Mouse (Mus musculus): ENCODE measurements around the gene Pcdh7. TPM values are rescaled to one million over a fixed set of nuclear protein-coding genes. Genes with fewer than 3 reads are reported as not detected.

Pcdh7 gene
- total and polyA plus RNA-seq, 3 experiments, result not detected

DNA sequence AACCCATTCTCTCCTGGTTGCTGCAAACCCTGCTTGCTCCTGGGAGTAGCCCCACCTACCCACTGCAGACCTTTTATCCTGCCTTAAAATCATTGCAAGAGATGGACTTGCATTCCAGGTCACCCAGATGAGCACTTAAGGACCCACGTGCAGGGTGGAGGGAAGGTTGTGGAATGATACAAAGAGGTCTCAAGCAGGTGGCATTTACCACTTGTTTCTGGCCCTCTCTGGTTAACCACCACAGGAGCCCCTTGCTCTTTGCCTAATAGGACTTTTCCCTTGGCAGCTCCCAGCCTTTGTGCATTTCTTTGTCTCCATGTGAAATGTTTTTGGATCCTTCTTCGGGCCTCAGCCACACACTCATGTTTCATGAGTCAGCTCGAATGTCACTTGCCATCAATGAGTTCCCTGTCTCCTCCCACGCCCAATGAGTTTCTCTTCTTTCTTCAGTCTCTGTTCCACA is 39.7 kb downstream of the Pcdh7 start:
- TF ChIP-seq TCF12 (IDR thresholded peaks at IDR 0.05; ENCODE audit: low read depth, low read length), result no peak
- no peak for TF ChIP-seq NRF1 (IDR thresholded peaks at IDR 0.05; ENCODE audit: insufficient read depth, low read depth, low read length, poor library complexity, severe bottlenecking)
- TF ChIP-seq EP300 (IDR thresholded peaks at IDR 0.05; ENCODE audit: low read depth in 1 of 2, low read length in 2 of 2), result no peak
- no peak for TF ChIP-seq MEF2A (IDR thresholded peaks at IDR 0.05; ENCODE audit: extremely low read depth, insufficient replicate concordance, low read depth, low read length, poor library complexity, severe bottlenecking)
- no peak for TF ChIP-seq USF1 (IDR thresholded peaks at IDR 0.05; ENCODE audit: low read depth, low read length)
- TF ChIP-seq MYB (IDR thresholded peaks at IDR 0.05; ENCODE audit: low read depth, low read length), result no peak
- no peak for TF ChIP-seq MXI1 (IDR thresholded peaks at IDR 0.05; ENCODE audit: low read depth, low read length)
- TF ChIP-seq MAZ (IDR thresholded peaks at IDR 0.05; ENCODE audit: low read depth, low read length), result no peak
- TF ChIP-seq MAX (IDR thresholded peaks at IDR 0.05; ENCODE audit: low read length), result no peak
- TF ChIP-seq CHD1 (IDR thresholded peaks at IDR 0.05; ENCODE audit: low read depth, low read length), result no peak
- no peak for TF ChIP-seq HCFC1 (IDR thresholded peaks at IDR 0.05; ENCODE audit: low read depth, low read length)
- TF ChIP-seq TAL1 (IDR thresholded peaks at IDR 0.05; ENCODE audit: low read length), result no peak
- no peaks in the 10 kb centered on the region for H3K4me1 ChIP-seq (ENCODE audit: control insufficient read depth in 1 of 2, insufficient read depth in 2 of 2, low read length in 2 of 2)
- H3K4me3 ChIP-seq (ENCODE audit: control insufficient read depth in 1 of 2, insufficient read depth in 1 of 2, low read depth in 2 of 2, low read length in 2 of 2), result no peak overlapping the region
- H3K9ac ChIP-seq (ENCODE audit: control insufficient read depth, low read depth, low read length, poor library complexity, severe bottlenecking), result no peak overlapping the region
- H3K9me3 ChIP-seq (replicated peaks; ENCODE audit: insufficient read depth, low read length), result no peaks in the 10 kb centered on the region
- no peaks in the 10 kb centered on the region for H3K27me3 ChIP-seq (ENCODE audit: control insufficient read depth in 1 of 2, insufficient read depth in 2 of 2, low read length in 2 of 2)
- H3K27ac ChIP-seq (ENCODE audit: control insufficient read depth, low read depth, low read length), result no peak overlapping the region
- no peaks in the 10 kb centered on the region for H3K79me2 ChIP-seq (ENCODE audit: control insufficient read depth, insufficient read depth, low read length, poor library complexity)
- H3K36me3 ChIP-seq (ENCODE audit: control insufficient read depth in 1 of 2, insufficient read depth in 2 of 2, low read length in 2 of 2), result no peaks in the 10 kb centered on the region; a peak in 1 of 4 replicates
- no peak for DNase-seq (ENCODE audit: low read depth, low spot score)

DNA sequence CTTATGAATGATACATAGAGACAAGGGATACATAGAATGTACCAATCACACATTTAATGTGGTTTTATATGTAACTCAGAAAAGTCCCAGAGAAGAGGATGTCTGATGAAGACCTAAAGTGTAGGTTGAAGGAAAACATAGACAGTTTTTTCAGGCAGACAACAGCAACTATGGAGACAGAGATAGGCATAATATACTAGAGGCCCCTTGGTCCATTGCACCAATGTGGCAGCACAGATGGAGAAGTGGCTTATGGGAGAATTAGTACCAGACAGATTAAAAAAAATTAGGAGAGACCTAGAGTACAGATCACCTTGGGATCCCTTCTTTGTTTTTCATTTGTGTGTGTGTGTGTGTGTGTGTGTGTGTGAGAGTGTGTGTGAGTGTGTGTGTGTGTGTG is 41.2 kb downstream of the Pcdh7 start:
- no peaks in the 10 kb centered on the region; a peak in 1 of 4 replicates for H3K36me3 ChIP-seq (ENCODE audit: control insufficient read depth in 1 of 2, insufficient read depth in 2 of 2, low read length in 2 of 2)
- TF ChIP-seq CHD1 (IDR thresholded peaks at IDR 0.05; ENCODE audit: low read depth, low read length), result no peak
- TF ChIP-seq TAL1 (IDR thresholded peaks at IDR 0.05; ENCODE audit: low read length), result no peak
- TF ChIP-seq TBP (IDR thresholded peaks at IDR 0.05; ENCODE audit: low read depth, low read length), result no peak
- TF ChIP-seq NELFE (IDR thresholded peaks at IDR 0.05; ENCODE audit: low read depth, low read length), result no peak
- no peak for TF ChIP-seq MYB (IDR thresholded peaks at IDR 0.05; ENCODE audit: low read depth, low read length)
- TF ChIP-seq ELF1 (IDR thresholded peaks at IDR 0.05; ENCODE audit: low read depth, low read length), result no peak
- TF ChIP-seq ZMIZ1 (IDR thresholded peaks at IDR 0.05; ENCODE audit: low read depth, low read length), result no peak
- TF ChIP-seq GABPA (IDR thresholded peaks at IDR 0.05; ENCODE audit: low read depth, low read length), result no peak
- TF ChIP-seq MEF2A (IDR thresholded peaks at IDR 0.05; ENCODE audit: extremely low read depth, insufficient replicate concordance, low read depth, low read length, poor library complexity, severe bottlenecking), result no peak
- no peak for TF ChIP-seq TCF12 (IDR thresholded peaks at IDR 0.05; ENCODE audit: low read depth, low read length)
- no peak for TF ChIP-seq GATA1 (IDR thresholded peaks at IDR 0.05; ENCODE audit: low read depth, low read length)
- no peak for DNase-seq (ENCODE audit: low read depth, low spot score)
- no peaks in the 10 kb centered on the region for H3K27me3 ChIP-seq (ENCODE audit: control insufficient read depth in 1 of 2, insufficient read depth in 2 of 2, low read length in 2 of 2)
- H3K27ac ChIP-seq (ENCODE audit: control insufficient read depth, low read depth, low read length), result no peak overlapping the region
- no peaks in the 10 kb centered on the region for H3K4me1 ChIP-seq (ENCODE audit: control insufficient read depth in 1 of 2, insufficient read depth in 2 of 2, low read length in 2 of 2)
- no peak overlapping the region for H3K4me3 ChIP-seq (ENCODE audit: control insufficient read depth in 1 of 2, insufficient read depth in 1 of 2, low read depth in 2 of 2, low read length in 2 of 2)
- H3K79me2 ChIP-seq (ENCODE audit: control insufficient read depth, insufficient read depth, low read length, poor library complexity), result no peaks in the 10 kb centered on the region
- no peak overlapping the region for H3K9ac ChIP-seq (ENCODE audit: control insufficient read depth, low read depth, low read length, poor library complexity, severe bottlenecking)
- no peaks in the 10 kb centered on the region for H3K9me3 ChIP-seq (replicated peaks; ENCODE audit: insufficient read depth, low read length)

Measured in MEL (cell line).